Mouse (Mus musculus) embryonic fibroblast, embryonic 13.5 days (primary cell): Measurements from ENCODE around the gene Pbx1.

Experiments used
- CTCF ChIP-seq: IDR thresholded peaks from 2 replicates; pipeline ENCODE4 v1.5.1; 2011; ENCODE audit warnings: mild to moderate bottlenecking, control low read depth, low read length, moderate library complexity, borderline replicate concordance; ENCODE audit not compliant: insufficient read depth
- POLR2A ChIP-seq: IDR thresholded peaks from 2 replicates; pipeline ENCODE4 v1.6.1; 2011; ENCODE audit warnings: low read depth, mild to moderate bottlenecking, control low read depth, low read length, moderate library complexity

DNA sequence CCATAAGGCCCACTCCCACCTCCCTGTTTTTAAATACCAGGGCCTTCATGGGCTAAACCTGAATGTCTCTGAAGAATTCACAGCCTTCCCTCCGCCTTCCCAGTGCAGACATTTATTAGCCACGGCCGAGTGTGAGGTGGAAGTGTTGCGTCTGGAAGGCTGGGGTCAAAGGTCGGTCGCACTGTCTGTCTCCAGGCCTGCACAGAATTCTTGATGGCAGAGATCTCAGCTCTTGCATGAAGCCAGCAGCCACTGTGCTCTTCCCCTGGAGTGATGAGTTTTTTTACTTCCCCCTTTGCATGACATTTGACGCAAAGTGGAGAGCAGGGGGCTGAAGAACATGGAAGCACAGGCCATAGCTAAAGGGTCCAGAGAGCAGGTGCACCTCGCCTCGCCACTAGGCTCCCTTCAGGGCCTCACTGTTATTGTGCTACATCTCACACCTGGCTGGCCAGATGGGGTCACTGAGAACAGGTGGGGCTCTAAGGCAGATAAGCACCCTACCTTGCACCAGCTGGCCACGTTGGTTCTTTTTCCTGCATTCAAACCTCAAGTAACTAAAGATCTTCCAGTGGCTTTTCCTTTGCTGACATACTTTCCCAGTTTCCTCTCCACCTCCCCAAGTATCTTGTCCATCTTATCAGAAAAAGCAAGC is 143.1 kb downstream of the Pbx1 start:
- TF ChIP-seq CTCF = no peak
- no peak for TF ChIP-seq POLR2A
